Mouse (Mus musculus): Measurements from ENCODE around the gene 1700021F07Rik.

DNA sequence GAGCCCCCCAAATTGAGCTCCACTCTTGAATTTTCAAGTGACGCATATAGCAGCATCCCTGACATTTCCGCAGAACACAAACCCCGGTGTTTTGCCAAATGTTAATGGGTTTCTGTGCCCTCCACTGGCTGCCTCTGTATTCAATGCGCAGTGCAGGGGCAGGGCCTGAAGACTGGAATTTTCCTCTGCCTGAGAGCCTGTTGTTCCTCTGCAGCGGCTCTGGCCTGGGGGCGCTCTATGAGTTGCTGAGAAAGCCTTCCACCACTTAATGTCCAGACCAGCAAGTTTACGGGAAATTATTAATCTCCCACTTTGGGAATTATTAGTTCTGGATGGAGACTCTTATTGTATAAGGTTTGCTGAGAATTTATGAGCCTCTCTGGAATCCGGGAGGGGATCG, 41.8 kb downstream of the 1700021F07Rik start:
- no peak for TF ChIP-seq GATA1 (IDR thresholded peaks at IDR 0.05; ENCODE audit: low read length)
- no peak for TF ChIP-seq TAL1 (IDR thresholded peaks at IDR 0.05; ENCODE audit: low read length)

Data from erythroblast, embryonic 14.5 days (primary cell).